Mouse (Mus musculus) 3T3-L1 (cell line): ENCODE data around the gene Olfr1411.

Experiments
- DNase-seq: peaks from one replicate; pipeline ENCODE4 v3.0.0-alpha.2; 2015; ENCODE audit warnings: low read depth, low spot score

The Olfr1411 gene

DNA sequence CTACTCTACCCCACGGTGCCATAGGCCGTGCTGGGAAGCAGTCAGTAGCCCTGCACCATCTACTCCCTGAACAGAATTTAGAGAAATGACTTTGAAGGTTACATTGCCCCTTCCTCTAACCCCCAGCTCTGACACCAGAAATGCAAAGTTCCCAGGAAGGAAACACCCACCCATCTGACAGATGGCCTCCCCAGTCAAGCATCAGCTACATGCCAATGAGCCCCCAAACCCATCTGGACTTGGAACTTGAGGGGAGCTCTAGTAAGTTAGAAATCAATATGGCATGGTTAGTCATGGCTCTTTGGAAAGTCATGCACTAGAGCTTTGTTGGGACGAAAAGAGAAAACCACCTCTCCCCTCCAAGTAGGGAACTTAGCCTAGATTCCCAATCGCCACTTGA lies 44.5 kb downstream of the Olfr1411 start:
- DNase-seq: no peak

DNA sequence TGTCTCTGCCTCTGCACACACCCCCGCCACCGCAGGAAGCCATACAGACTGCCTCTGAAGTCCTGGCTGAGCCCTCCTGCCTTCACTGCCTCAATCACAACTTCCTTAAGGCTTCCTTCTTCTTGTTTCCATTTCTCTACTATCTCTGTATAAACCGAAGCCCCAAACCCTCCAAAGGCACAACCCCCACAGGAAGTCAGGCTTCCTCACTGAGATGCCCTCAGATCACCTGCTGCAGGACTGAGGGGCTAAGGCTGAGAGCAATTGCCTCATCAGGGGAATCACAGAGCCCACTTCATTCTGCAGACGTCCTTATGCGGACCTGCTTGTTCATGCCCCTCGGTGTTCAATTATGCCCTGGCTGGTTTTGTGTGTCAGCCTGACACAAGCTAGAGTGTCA lies 46.2 kb downstream of the Olfr1411 start:
- no peak for DNase-seq

DNA sequence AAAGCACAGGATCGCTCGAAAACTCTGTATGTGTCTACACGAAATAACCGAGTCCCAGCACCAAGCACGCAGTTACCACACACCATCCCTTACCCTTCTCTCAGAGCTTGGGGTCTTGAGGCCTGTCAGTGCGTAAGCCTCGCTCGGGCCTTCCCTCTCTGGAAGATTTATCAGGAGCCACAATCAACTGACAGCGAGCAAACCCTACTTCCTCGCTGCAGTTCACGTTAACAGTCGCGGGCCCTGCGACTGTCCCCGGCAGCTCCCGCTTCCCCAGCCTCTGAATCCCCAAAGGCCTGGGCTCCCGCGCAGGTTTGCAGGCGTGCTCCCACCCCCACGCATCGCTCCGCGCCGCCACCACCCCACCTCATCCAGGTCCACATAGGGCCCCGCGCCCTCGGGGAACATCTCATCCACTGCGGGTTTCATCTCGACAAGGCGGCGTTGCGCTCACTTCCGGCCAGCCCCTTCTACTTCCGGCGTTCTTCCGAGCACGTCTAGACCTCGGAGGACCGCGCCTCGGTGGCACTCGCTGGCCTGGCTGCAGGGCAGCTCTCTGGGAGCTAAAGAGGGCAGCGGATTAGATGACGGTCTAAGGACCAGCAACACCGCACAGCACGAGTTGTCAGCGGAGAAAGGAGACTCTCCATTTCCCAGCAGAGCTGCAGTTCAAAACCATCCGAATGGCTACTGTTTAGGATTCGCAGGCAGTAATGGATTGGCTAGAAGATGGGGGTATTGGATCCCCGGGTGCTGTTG lies 47.5 kb downstream of the Olfr1411 start, which contains the start of gene Cops9:
Gene Cops9 (minus strand): TSS at position 472 of the 759 bp plus-strand sequence.
- peak; percentile 93 for DNase-seq

DNA sequence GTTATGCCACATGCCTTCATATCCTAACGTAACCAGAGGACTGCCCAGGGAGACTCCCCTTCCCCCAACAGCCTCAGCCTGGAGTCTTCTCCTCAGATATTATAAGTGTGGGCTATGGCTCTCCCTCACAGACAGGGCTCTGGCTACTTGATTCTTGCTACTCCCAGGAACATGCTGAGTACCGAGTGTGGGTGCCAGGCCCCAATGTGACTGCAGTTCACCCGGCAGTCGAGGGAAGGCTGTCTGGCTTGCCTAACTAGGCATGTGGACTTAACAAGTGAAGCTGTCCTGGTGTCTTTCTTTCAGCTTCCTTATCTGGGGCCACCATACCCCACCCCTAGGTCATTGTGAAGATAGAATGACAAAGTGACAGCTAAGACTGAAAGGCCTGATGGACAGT lies 49.5 kb downstream of the Olfr1411 start:
- no peak for DNase-seq

DNA sequence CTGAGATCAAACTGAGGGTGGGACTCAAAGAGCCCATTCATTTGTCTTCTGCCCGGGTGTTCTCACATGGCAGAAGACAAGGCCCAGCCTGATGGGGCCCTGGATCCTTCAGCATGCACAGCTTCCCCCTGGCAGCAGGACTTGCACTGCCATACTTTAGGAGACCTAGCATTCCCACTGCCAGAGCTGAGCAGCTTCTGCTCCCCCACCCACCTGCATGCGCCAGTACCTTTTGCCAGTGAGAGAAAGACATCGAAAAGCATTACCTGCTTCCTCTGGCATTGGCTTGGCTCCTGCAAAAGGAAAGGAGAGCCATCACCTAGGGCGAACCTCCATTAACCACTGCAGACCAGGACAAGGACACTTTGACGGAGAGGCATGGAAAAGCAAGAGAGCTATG lies 50.7 kb downstream of the Olfr1411 start:
- DNase-seq: no peak

DNA sequence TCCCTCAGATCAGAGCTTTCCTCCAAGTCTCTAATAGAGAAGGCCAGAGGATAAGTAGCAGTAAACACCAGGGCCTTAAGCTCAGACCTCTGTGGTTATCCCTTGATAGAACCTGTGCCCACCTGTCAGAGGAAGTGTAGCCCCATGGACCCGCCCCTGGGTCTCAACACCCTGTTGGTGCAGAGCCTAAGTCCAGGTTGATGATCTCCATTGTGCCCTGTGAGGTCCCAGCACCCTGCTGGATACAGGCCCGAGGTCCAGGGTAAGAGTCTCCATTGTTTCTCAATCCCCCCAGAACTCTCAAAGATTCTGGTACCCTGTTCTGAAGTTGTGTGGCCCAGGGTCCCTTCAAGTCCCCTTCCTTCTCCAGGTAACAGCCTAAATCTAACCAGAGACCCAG lies 51.9 kb downstream of the Olfr1411 start:
- DNase-seq: no peak

DNA sequence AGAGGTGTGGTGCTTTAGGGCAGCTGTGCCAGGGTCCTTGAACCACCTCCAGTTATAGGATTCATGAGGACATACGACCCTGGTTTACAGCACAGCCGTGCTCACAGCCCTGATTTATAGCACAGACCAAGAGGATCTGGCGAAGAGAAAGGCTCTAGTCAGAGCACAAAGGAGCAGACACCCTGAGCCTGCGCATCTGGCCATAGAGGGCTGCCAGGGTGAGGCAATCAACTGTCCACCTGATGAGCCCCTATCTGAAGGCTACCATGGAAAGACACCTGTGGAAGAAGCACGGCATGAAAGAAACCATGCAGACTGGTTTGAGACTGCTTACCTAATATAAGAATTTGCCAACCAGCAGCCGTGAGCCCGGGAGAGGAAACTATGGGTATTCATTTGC lies 52.4 kb downstream of the Olfr1411 start:
- no peak for DNase-seq

DNA sequence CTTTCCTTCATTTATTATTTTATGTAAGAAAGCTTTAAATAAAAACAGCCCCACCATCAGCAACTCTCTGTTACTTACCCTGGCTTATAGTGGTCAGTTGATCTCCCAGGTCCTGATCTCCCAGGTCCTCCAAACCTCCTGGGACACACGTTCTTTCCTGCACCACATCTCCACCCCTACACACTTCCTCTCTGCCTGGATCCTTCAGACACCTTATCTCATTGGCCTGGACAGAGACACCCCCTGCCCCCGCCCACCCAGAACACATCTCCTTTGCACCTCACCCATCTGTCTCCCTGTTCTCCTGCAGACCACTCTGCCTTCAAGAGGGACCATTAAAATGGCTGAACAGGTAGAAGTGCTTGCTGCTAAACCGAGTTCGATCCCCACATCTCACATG lies 52.8 kb downstream of the Olfr1411 start:
- no peak for DNase-seq
